Mouse (Mus musculus): ENCODE measurements around the gene Rnf214.

The Rnf214 gene

DNA sequence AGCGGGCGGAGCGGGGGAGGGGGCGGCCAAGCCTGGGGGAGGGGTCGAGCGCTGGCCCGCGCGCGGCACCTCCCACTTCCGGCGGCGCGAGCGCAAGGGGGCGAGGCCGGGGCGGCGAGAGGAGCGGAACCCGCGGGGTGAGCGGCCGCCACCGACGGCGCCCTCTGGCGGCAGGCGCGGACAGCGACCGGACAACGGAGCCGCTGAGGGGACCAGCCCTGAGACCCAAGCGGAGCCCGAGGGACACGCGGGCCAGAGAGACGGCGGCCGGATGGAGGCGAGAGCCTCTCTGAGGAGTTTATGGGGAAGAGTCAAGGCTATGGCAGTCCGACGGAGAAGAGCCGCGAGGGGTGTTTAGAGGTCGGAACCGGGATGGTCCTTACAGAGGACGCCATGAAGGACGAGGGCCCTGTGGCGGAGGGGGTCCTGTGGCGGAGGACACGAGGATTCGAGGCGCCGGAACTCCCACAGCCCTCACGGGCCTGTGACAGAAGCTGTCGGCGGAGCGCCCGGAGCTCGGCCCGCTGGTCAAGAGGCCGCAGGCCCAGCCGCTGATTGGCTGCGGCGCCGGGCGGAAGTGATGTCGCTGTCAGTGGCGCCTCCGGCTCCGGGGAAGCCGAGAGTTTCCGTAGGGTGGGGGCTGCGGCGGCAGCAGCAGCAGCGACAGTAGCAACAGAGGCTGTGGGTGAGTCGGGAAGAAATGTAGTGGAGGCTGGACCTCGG lies at the start of gene Rnf214, which contains the start of gene Pcsk7:
TSS of gene Rnf214 (minus strand) at position 557 of the 723 bp plus-strand sequence.
TSS of gene Pcsk7 (plus strand) at position 143 of the 723 bp plus-strand sequence.
- peak; percentile 82 to 92 for DNase-seq (ENCODE audit: low spot score in 2 of 2)

DNA sequence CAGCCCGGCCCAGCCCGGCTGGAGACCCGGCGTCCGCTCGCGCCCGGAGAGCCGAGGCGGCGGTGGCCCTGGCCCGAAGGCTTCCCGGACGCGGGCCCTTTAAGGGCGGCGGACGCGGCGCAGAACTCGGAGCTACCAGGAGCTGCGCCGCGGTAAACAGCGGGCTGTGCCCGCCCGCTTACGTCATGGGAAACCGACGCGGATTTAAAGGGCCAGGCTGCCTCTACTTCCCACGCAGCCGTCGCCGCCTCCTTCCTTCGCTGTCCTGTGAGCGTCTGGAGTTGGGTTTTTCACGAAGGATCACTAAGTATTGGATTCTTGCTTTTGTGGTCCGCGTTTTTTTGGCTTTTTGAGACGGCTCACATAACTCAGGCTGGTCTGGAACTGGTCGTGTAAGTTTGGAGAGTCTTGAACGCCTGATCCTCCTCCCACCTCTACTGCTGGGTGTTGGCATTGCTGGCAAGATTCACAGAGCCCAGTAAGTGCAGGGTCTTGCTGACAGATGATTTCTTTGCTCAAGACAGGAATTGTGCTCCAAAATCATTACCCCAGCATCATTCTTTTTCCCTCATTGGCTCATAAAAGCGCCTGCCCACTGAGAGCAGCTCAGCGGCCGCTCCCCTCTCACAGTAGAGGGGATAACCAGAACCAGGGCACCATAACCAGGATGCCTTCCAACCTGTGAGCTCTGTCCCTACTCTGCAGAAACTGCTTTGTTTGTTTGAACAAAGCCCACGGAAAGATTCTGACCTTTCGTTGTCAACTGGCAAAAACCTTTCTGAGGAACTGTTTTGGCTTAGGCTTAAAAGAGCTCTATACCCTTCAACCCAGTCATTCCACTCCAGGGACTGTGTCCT lies 48.6 kb upstream of the Rnf214 start, which contains the start of gene Sidt2:
TSS of gene Sidt2 (minus strand) at position 152 of the 857 bp plus-strand sequence.
- DNase-seq (ENCODE audit: low spot score in 2 of 2): peak; percentile 80 to 87

DNA sequence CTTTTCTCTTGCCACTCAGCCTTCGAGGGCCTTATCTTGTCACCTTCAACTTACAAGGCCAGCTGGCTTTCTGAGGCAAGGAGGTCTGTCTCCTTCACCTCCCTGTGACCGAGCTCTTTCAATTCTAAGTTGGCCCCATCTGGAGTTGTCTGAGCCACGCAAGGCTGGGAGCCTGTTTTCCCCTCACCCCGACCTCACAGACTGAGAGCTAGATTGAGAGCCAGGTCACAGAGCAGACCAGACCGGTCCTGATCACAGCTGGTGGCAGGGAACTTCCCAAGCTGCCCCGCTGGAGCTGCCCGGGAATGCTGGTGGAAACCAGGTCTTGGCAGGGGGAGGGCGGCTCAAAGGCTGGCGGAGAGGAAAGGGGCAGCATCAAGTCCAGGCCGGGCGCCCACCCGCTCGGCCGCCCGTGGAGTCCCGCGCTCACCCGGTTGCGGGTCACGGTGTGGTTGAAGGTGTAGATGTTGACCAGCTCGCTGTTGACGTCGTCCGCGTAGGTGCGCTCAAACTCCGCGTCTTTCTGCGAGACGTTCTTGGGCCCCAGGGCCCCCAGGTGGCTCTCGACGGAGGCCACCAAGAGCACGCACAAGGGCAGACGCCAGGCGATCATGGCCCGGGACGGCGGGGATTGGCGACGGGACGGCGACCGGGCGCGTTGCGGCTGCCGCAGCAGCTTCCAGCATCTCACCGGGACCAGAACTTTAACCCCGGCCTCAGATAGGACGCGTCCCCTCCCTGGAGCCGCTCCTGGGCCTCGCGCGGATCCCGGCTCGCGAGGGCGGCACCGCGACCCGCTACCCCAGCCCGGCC lies 47.8 kb upstream of the Rnf214 start:
- DNase-seq (ENCODE audit: low spot score in 2 of 2): peak; percentile 35 to 42

DNA sequence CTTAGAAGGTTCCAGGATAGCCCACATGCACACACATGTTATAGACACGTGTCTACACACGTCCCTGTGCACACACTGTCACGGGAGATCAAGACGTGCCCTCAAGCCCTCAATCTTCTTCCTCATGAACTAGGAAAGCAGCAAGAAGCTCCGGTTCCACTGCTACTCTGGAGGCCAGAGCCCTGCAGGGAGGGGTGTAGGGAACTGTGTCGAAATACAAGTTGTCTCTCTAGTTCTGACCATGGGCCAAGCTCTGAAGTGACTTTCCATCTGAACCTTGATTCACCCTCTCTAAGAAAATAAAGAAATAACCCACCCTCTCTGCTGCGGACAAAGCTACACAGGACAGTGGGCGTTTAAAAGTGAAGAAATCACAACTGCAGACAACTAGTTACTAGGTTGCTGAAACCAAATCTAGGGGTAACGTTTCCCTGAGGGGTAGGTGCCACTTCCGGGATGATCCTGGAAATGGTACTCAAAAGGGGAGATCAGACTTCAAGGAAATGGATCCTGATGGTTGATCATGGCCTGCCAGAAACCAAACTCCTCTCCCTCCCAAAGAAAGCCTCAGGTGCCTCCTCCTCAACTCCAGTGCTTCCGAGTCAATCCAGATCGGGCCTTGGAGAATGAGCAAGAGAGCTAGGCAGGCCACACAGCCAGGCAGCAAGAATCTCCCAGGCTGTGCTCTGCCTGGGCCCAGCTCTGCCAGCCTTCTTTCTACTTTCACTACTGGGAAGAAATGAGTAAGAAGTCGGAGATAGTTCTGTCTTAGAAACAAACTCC lies 47.0 kb upstream of the Rnf214 start:
- peak; percentile 27 to 52 for DNase-seq (ENCODE audit: low spot score in 2 of 2)

DNA sequence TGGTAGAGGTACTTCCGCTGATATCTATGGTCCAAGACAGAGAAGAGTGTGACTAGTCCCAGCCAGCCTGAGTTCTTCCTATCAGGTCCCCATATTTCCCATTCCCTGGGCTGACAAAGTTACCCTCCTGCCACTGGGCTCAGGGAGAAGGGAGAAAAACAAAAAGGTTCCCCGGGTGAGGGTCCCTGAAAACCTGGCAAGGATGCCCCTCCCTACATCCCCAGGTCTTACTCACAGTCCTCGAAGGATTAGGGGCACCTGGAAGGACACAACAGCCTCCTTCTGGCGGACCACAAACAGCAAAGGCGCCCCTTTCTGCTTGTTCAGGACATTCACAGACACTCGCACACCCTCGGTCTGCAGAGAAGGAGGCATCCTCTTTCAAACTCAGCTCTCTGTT lies 46.2 kb upstream of the Rnf214 start:
- no peak for DNase-seq (ENCODE audit: low spot score in 2 of 2)

DNA sequence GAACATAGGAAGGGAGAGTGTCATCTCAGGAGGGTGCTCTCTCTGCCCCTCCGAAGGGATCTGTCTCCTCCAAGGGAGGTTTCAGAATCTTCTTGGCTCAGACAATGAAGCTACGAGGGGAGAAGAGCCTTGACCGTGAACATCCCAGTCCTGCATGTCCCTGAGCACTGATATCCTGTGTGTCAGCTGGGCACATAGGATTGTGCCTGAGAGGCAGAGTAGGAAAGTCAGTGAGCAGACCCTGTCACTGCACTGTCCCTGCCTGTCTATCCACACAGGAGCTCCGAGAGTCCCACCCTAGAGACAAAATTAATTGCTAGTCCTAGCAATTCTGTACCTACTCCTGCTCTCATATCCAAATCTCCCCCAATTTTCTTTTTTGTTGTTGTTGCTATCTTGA lies 45.3 kb upstream of the Rnf214 start:
- DNase-seq (ENCODE audit: low spot score in 2 of 2): no peak

DNA sequence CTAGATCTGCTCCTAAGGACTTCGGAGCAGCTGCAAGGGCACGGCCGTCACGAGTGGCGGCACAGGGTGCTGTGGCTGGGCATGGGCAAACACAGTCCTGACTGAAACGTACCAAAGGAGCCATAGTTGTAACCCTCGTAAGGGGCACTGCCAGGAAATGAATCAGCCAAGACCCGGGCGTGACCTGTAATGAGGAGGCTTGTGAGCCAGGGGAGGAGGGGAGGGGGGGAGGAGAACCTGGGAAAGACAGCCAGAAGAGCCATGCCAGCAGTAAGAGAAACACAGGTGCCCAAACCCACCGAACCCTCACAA lies 40.1 kb upstream of the Rnf214 start:
- no peak for DNase-seq (ENCODE audit: low spot score in 2 of 2)

DNA sequence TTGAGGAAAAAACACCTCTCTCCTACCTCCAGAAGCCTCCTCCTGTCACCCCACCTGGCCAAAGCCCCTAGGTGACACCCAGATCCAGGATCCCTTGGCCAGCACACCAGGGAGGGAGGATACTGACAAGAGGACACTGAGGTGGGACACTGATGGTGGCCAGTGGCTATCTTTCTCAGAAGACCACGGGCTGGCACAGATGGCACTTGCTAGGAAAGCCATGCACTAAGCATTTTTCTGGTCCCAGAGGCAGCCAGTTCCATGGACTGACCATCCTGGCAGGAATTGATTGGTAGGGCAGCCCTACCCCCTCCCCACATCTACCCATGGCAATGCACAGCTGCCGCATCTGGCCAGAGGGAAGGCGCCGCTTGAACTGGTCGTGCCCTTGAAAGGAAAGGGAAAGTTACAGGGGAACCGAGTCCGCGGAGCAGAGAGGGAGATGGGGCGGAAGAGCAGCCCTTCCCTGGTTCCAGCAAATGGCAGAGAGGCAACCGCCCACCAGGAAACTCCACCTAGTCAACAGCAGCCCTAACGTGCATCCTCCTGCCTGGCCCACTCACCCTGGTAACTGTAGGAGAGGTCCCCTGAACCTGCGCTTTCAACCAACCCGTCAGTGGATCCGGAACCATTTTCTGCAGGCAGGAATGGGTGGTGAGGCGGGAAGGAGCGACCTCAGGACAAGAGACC lies 39.6 kb upstream of the Rnf214 start:
- DNase-seq (ENCODE audit: low spot score in 2 of 2): no peak

DNA sequence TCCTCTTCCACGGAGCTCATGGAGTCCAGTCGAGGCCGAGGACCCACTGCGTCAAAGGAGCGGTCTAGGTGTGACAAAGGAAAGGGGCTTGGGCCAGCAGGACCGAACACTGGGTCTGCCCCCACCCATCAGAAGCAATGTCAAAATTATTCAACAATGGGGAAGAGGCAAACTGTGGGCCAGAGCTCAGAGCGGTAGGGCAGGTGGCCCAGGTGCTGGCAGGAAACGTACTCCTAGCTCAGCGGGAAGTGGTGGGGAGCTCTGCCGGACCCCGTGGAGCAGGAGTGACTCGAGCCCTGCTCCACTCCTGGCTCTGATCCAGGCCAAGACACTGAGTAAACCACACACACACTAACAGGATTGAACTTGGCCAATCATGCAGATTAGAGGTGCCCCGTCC lies 39.0 kb upstream of the Rnf214 start:
- DNase-seq (ENCODE audit: low spot score in 2 of 2): no peak

DNA sequence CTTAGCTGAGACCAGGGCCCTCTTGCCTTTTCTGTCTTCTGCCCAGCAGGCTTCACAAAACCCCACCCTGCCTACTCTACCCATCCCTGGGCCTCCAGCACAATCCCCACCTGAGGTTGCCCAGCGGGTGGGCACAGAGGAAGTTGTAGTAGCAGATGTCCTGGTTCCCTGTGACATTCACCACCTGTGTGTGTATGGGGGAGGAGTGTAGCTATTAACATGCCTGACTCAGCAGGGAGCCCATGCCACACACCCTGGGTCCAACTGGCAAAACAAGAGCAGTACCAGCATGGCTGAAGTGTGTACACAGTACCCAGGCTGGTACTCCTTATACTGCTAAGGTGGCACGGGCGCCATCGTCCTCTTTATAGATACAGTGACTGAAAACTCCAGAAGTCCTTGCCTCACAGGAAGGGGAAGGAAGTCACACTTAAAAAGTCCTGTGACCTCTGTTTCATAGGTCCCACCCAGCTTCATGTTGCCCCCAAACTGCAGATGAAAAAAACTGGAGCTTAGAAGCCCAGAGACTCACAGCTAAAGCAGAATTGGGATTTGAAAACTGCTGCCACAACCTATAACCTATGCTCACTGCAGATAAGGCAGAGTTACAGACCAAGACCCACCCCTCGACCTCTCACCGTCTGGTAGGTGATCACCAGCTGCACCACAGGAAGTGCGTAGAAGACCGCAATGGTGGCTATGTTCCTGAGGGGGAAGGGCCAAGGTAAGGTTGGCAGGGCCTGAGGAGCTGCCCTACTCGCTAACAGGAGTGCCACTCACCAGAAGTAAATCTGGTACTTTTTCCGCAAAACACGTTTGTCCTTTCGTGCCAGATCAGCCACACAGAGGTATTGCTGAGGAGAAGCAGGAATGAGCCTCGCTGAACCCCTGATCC lies 38.0 kb upstream of the Rnf214 start:
- DNase-seq (ENCODE audit: low spot score in 2 of 2): no peak

DNA sequence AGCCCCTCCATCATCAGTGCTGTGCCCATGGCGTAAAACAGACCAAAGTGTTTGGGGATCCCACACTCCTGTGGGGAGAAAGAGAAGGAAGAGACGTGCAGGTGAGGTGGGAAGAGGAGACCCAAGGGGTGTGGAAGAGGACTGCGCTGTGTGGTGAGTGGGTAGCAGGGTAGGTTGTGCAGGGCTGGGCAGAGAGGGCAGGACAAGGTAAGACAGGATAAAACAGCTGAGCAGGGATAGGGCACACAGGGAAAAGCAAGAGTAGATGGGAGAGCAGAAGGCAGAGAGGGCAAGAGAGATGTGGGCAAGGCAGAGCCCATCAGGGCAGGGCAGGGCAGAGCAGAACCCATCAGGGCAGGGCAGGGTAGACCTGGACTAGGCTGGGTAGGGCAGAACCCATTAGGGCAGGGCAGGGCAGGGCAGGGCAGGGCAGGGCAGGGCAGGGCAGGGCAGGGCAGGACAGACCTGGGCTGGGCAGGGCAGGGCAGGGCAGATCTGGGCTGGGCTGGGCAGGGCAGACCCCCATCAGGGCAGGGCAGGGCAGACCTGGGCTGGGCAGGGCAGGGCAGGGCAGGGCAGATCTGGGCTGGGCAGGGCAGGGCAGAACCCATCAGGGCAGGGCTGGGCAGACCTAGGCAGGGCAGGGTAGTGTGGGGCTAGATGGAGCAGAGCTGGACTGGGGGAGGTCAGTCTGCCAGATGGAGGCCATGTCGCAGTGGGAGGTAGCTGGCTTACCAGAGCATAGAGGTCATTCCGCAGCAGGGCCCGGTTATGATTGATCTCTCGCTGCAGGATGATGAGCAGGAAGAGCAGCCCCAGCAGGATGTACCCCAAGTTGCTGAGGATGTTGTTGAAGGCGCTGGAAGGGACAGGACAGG lies 37.2 kb upstream of the Rnf214 start:
- no peak for DNase-seq (ENCODE audit: low spot score in 2 of 2)

DNA sequence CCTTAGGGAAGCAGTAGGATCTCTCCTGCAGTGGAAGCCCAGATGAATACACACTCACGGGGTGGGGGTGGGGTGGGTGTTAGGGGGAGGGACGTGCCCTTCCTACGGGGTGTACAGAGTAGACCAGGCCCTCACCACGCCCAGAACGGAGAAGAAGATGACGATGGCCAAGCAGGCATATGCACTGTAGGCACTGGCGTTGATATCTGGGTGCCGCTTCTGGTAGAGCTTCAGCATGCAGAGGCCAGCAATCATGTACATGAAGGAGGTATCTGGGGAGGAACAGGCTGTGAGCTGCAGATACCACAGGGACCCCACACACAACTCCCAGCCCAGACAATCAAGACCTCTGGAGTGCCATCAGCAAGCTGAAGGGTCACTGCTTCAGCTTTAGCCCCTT lies 36.2 kb upstream of the Rnf214 start:
- no peak for DNase-seq (ENCODE audit: low spot score in 2 of 2)

DNA sequence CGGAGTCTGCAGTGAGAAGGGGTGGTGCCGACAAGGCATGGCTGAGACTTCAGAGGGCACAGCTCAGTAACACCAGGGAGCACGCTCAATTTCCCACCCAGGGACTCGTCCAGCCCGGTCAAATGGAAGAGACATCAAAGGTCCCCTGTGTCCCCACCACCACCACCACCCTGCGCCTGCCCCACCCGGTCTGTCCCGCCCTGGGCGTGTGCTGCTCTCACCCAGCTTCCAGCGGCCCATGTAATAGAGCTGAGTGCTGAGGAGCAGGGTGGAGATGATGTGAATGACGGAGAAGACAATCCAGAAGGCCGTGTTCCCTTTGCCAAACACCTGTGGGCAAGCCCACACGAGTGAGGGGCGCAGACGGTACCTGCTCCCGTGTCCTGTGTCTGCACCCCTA lies 35.8 kb upstream of the Rnf214 start:
- DNase-seq (ENCODE audit: low spot score in 2 of 2): no peak

DNA sequence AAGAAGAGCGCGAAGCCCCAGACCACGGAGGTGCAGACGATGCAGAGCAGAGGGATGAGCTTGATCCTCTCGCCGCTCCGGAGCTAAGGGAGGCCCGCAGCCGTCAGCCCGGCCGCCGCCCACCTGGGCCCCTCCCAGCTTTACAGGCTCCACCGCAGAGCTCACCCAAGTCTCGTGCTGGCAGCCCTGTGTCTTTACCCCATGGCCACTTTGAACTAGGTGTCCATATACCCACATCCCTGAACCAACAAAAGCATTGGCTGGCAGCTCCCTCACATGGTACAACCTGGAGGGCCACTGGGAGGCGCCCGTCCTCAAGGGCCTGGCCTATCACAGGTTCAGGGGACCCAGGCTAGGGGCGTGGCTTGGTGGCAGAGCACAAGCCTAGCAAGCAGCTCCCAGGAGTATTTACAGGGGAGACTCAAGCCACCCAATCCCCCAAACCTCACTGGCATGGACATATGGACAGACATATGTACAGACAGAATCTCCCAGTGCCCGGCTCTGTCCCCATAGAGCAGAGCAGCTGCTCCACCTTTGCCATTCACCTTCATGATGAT lies 34.7 kb upstream of the Rnf214 start:
- no peak for DNase-seq (ENCODE audit: low spot score in 2 of 2)

DNA sequence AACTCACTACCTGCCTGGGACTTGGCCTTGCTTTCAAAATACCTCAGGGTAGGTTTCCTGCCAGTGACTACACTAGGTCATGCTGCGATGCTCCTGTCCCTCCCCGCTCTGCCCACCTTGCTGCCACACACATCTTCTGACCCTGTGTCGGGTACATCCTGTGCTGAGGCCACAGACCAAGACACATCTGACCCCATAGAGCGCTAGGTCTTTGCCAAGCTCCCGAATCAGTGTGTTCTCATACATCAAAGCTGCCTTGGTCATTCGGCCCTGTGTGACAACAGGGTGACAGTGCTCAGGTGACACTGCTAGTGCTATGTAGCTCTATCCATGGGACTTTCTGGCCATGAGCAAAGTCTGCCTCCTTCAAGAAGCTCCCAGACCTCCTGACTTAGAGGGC lies 33.1 kb upstream of the Rnf214 start:
- no peak for DNase-seq (ENCODE audit: low spot score in 2 of 2)

DNA sequence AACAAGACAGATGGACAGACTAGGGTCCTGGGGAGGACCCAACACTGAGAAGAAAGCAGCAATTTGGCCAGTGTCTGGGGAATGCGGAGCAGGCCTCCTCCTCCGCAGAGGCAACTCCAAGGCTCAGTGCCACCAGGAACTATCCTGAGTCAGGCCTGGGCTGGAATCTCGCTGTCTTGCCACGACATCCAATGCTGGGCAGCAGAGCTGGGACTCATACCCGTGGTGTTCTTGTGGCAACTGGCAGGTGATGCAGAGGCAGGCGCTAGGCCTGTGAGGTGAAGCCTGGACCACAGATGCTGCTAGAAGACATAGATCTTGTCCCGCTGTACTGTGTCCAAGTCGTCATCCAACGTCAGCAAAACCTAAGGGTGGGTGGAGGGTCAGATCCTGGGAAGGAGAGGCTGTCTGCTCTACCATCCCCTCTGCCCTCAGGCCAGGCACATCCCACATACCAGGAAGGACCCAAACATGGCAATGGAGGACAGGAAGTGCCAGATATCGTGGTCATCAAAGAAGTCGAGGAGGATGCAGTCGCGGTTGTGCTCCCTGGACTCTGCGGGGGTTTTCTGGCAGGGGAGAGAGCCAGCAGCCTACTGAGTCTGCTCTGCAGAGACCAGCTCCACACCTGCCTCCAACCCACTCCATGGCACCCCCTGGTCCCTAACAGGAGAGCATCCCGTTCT lies 32.4 kb upstream of the Rnf214 start:
- DNase-seq (ENCODE audit: low spot score in 2 of 2): no peak

DNA sequence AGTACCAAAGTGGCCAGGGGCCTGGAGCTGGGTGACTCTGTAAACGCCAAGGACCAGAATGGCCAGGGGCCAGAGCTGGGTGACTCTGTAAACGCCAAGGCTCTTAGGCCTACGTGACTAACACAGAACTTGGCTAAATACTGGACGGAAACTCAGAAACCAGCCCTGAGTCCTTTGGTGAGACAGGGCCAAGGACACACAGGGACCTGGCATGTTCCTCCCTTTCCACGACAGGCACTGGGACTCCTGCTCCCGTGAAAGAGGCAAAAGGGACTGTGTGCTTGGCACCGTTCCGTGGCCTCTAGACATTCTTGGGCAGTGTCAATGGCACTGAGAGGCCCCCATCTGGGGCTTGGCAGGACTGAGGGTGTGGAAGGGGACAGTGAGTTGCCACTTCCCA lies 31.4 kb upstream of the Rnf214 start:
- DNase-seq (ENCODE audit: low spot score in 2 of 2): no peak

DNA sequence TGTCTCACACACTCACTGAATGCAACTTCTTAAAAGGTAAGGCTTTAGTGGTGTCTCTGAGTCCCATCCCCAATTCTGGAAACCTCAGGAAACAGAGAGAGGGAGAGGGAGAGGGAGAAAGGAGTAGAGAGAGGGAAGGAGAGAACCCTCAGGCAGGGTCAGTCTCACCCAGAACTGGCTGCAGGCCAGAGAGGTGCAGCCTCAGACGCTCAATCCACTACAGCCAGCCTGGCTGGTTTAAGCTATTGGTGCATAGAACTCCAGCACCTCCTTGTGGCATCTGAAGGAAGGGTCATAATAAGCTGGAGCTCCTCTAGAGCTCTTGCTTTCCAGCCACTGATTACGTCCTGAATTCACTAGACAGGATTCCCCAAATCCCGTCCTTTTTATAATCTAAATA lies 30.2 kb upstream of the Rnf214 start:
- DNase-seq (ENCODE audit: low spot score in 2 of 2): peak; percentile 31 to 65
